Comparison of ENCODE assay signal across 10 mouse cellular contexts in the genomic region with DNA sequence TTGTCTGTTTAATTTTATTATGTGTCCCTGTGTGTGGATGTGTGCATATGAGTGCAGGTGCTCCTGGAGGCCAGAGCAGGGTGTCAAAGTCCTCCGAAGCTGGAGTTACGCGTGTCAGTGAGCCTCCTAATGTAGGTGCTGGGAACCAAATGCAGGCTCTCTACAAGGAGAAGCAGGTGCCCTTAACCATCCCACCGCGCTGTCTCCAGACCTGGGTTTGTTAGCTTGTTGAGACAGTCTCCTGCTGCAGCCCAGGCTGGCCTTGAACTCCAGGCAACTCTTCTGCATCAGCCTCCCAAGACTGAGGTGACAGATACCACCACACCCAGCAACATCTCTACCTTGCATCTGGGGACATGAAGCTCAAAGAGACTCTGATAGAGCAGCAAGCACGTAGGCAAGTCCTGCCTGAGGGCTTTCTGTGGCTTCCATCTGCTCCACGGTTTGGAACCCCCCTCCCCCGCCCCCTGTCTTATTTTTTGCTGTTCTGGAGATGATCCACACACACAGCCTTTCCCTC. TPM values are rescaled to one million over a fixed set of nuclear protein-coding genes. Genes with fewer than 3 reads are reported as not detected.
DNase-seq lines count a peak whose midpoint lies in the region; ATAC-seq and TF ChIP-seq lines count a peak whose summit lies in the region.
"Had no signal": no experiment of that assay in that cellular context is flagged by ENCODE, and none has a peak within 500 bp of the region (broad histone marks: within the 10 kb centered on the region; RNA-seq: fewer than 3 reads in every experiment).

No protein-coding gene starts in this region.

- 77% methylated on average over 8 of the region's 8 CpGs for WGBS in thymus, adult 2 months
- 59% methylated on average over 8 of the region's 8 CpGs for WGBS in hindbrain, embryonic 10.5 days
- WGBS in liver, embryonic 14.5 days (ENCODE audit: insufficient replicate concordance), result 42% methylated on average over 8 of the region's 8 CpGs
- WGBS in olfactory bulb, adult 2 months, result 55% methylated on average over 8 of the region's 8 CpGs
- 58% methylated on average over 8 of the region's 8 CpGs for WGBS in heart, embryonic 12.5 days

- no peak overlapping the region for H3K4me3 ChIP-seq in thymus, adult 2 months (ENCODE audit: control insufficient read depth, insufficient read depth, low read length)
- H3K4me3 ChIP-seq in hindbrain, embryonic 10.5 days, result no peak overlapping the region
- H3K4me3 ChIP-seq in liver, embryonic 14.5 days (ENCODE audit: insufficient read depth in 1 of 2, low read depth in 2 of 2, low read length in 2 of 2), result no peak overlapping the region
- no peak overlapping the region for H3K4me3 ChIP-seq in olfactory bulb, adult 2 months (ENCODE audit: insufficient read depth, low read depth, low read length)
- no peak overlapping the region for H3K4me3 ChIP-seq in heart, embryonic 12.5 days

- H3K4me2 ChIP-seq in liver, embryonic 14.5 days (ENCODE audit: low read depth), result peak overlapping the region; percentile 43
- H3K4me2 ChIP-seq in heart, embryonic 12.5 days, result no peak overlapping the region

- peak; percentile 92 for ATAC-seq in liver, embryonic 14.5 days (ENCODE audit: insufficient read depth)
- no peak for ATAC-seq in heart, embryonic 12.5 days (ENCODE audit: insufficient number of reproducible peaks, low FRiP score)
- ATAC-seq: lung, postnatal 0 days had no signal

- TF ChIP-seq POLR2A in thymus, adult 2 months (IDR thresholded peaks at IDR 0.05; ENCODE audit: control insufficient read depth, extremely low read depth, insufficient read depth, low read length, poor library complexity), result no peak
- TF ChIP-seq POLR2A in olfactory bulb, adult 2 months (IDR thresholded peaks at IDR 0.05; ENCODE audit: insufficient read depth, low read depth, low read length), result no peak

- peak; percentile 88 for TF ChIP-seq EP300 in liver, embryonic 14.5 days (IDR thresholded peaks at IDR 0.05; ENCODE audit: low read depth)

- H3K9ac ChIP-seq in liver, embryonic 14.5 days (replicated peaks), result peak overlapping the region; percentile 35
- H3K9ac ChIP-seq in heart, embryonic 12.5 days, result no peak overlapping the region

- H3K36me3 ChIP-seq in thymus, adult 2 months (ENCODE audit: control insufficient read depth, insufficient read depth, low read length), result no peaks in the 10 kb centered on the region
- H3K36me3 ChIP-seq in hindbrain, embryonic 10.5 days, result no peaks in the 10 kb centered on the region
- no peaks in the 10 kb centered on the region for H3K36me3 ChIP-seq in liver, embryonic 14.5 days (replicated peaks; ENCODE audit: control insufficient read depth, insufficient read depth, low read depth)
- no peaks in the 10 kb centered on the region for H3K36me3 ChIP-seq in heart, embryonic 12.5 days

- DNase-seq in thymus, postnatal 0 days (ENCODE audit: low spot score), result peak; percentile 36
- no peak for DNase-seq in thymus, adult 2 months
- peak; percentile 25 for DNase-seq in hindbrain, embryonic 10.5 days (ENCODE audit: low spot score)
- peak; percentile 63 to 74 (median 72) for DNase-seq in liver, embryonic 14.5 days (ENCODE audit: low read depth in 3 of 3, low spot score in 3 of 3)
- no peak for DNase-seq in cerebellum, postnatal 4 days (ENCODE audit: low spot score in 2 of 2)
- DNase-seq in left cerebral cortex, adult 18-20 months (ENCODE audit: low spot score in 2 of 2), result no peak
- DNase-seq: kidney, postnatal 25 days had no signal

- no peaks in the 10 kb centered on the region for H3K9me3 ChIP-seq in hindbrain, embryonic 10.5 days
- H3K9me3 ChIP-seq in liver, embryonic 14.5 days (ENCODE audit: control insufficient read depth, low read length), result no peaks in the 10 kb centered on the region
- H3K9me3 ChIP-seq in heart, embryonic 12.5 days (replicated peaks), result no peaks in the 10 kb centered on the region

- no peak overlapping the region for H3K27ac ChIP-seq in thymus, adult 2 months (ENCODE audit: control insufficient read depth, insufficient read depth, low read length)
- H3K27ac ChIP-seq in hindbrain, embryonic 10.5 days, result peak overlapping the region; percentile 63
- peak overlapping the region; percentile 61 for H3K27ac ChIP-seq in liver, embryonic 14.5 days
- peak overlapping the region; percentile 74 for H3K27ac ChIP-seq in olfactory bulb, adult 2 months (ENCODE audit: insufficient read depth, low read depth, low read length)
- H3K27ac ChIP-seq in heart, embryonic 12.5 days (ENCODE audit: poor library complexity, severe bottlenecking), result no peak overlapping the region

- peaks cover 23% of the 10 kb centered on the region for H3K4me1 ChIP-seq in thymus, adult 2 months (replicated peaks; ENCODE audit: control insufficient read depth, insufficient read depth, low read length)
- peaks cover 21% of the 10 kb centered on the region for H3K4me1 ChIP-seq in hindbrain, embryonic 10.5 days (replicated peaks)
- peaks cover 45 to 52% of the 10 kb centered on the region in 2 experiments for H3K4me1 ChIP-seq in liver, embryonic 14.5 days (replicated peaks; ENCODE audit: control insufficient read depth in 2 of 2, insufficient read depth in 2 of 2, low read length in 1 of 2)
- H3K4me1 ChIP-seq in olfactory bulb, adult 2 months (ENCODE audit: control insufficient read depth, insufficient read depth, low read length), result peaks cover 26% of the 10 kb centered on the region
- peaks cover 13% of the 10 kb centered on the region for H3K4me1 ChIP-seq in heart, embryonic 12.5 days (replicated peaks)

- H3K27me3 ChIP-seq in thymus, adult 2 months (ENCODE audit: control insufficient read depth, insufficient read depth, low read length), result no peaks in the 10 kb centered on the region
- no peaks in the 10 kb centered on the region for H3K27me3 ChIP-seq in hindbrain, embryonic 10.5 days (ENCODE audit: insufficient read depth, poor library complexity, severe bottlenecking)
- H3K27me3 ChIP-seq in liver, embryonic 14.5 days (ENCODE audit: control insufficient read depth, insufficient read depth, low read length), result no peaks in the 10 kb centered on the region
- no peaks in the 10 kb centered on the region for H3K27me3 ChIP-seq in heart, embryonic 12.5 days (replicated peaks)

- TF ChIP-seq CTCF in thymus, adult 2 months (IDR thresholded peaks at IDR 0.05; ENCODE audit: borderline replicate concordance, control insufficient read depth, extremely low read depth, insufficient read depth, low read length, poor library complexity), result no peak
- no peak for TF ChIP-seq CTCF in liver, embryonic 14.5 days (IDR thresholded peaks at IDR 0.05; ENCODE audit: low read depth)
- TF ChIP-seq CTCF in olfactory bulb, adult 2 months (IDR thresholded peaks at IDR 0.05; ENCODE audit: insufficient read depth, low read depth, low read length), result no peak

RNA-seq across cellular contexts. Expression of a gene that starts 10.6 kb away (rescaled TPM):
- polyA plus RNA-seq in thymus, postnatal 0 days (2015; fragmentation: Nextera tagmentation; extraction: Ambion mirVana), result 54.7 and 67.4 TPM in 2 replicates
- polyA plus RNA-seq in thymus, adult 2 months (2012; rRNA removed), result 75.6 and 83.9 TPM in 2 replicates
- 84.8 and 91.6 TPM in 2 replicates for polyA plus RNA-seq in hindbrain, embryonic 10.5 days (2016; fragmentation: Nextera tagmentation; extraction: Ambion mirVana)
- polyA plus RNA-seq in liver, embryonic 14.5 days (2012; rRNA removed), result 7.5 and 7.9 TPM in 2 replicates
- 8.4 and 9.7 TPM in 2 replicates for polyA plus RNA-seq in liver, embryonic 14.5 days (2014; fragmentation: Nextera tagmentation; extraction: Ambion mirVana)
- not detected in 2 replicates for polyA plus RNA-seq in olfactory bulb, adult 2 months (2012; ENCODE audit: insufficient read depth, insufficient read length, low replicate concordance, missing spikeins)
- 64.8 and 72.8 TPM in 2 replicates for polyA plus RNA-seq in heart, embryonic 12.5 days (2016; fragmentation: Nextera tagmentation; extraction: Ambion mirVana)
- 10 to 100 TPM; 37.4 to 56.6 TPM for total RNA-seq in left cerebral cortex, adult 18-20 months (2021)

Comparison
In these comparisons a context has a peak if more than half of its experiments do, and no peak if none do; other contexts are left out.
1. DNase-seq: peak in thymus, postnatal 0 days (single experiment), hindbrain, embryonic 10.5 days (single experiment) and liver, embryonic 14.5 days (3 of 3); none in thymus, adult 2 months (single experiment), cerebellum, postnatal 4 days (0 of 2) and left cerebral cortex, adult 18-20 months (0 of 2).
2. H3K27ac ChIP-seq: peak in hindbrain, embryonic 10.5 days (single experiment), liver, embryonic 14.5 days (single experiment) and olfactory bulb, adult 2 months (single experiment); none in thymus, adult 2 months (single experiment) and heart, embryonic 12.5 days (single experiment).